Mouse (Mus musculus) G1E (cell line): ENCODE measurements around the gene Prkcz. TPM values are rescaled to one million over a fixed set of nuclear protein-coding genes. Genes with fewer than 3 reads are reported as not detected.

Experiments
- ATAC-seq: 2 replicates; pipeline ENCODE4 v1.8.0; 2016; ENCODE audit warnings: mild to moderate bottlenecking; ENCODE audit not compliant: insufficient number of reproducible peaks, poor library complexity, low FRiP score, severe bottlenecking; ENCODE audit errors: extremely low read depth
- DNase-seq: peaks from one replicate; pipeline ENCODE4 v3.0.0; 2012; ENCODE audit warnings: low spot score
- H3K27me3 ChIP-seq: 2 replicates; pipeline ENCODE4 v1.6.1; 2012; ENCODE audit warnings: mild to moderate bottlenecking, low read length, inconsistent platforms; ENCODE audit not compliant: insufficient read depth
- H3K36me3 ChIP-seq: replicated peaks from 2 replicates; pipeline ENCODE3; 2012; ENCODE audit warnings: mild to moderate bottlenecking, inconsistent platforms
- H3K4me1 ChIP-seq: 2 replicates; pipeline ENCODE4 v1.6.1; 2012; ENCODE audit warnings: low read depth, low read length, inconsistent platforms, mixed read lengths; ENCODE audit not compliant: insufficient read depth
- H3K4me3 ChIP-seq: 2 replicates; pipeline ENCODE4 v1.5.1; 2012; ENCODE audit warnings: low read depth, mild to moderate bottlenecking, inconsistent platforms, low read length, moderate library complexity, mixed read lengths
- H3K9me3 ChIP-seq: replicated peaks from 2 replicates; pipeline ENCODE4 v1.6.1; 2012; ENCODE audit warnings: inconsistent platforms
- CTCF ChIP-seq: IDR thresholded peaks from 2 replicates; pipeline ENCODE4 v1.5.1; 2012; ENCODE audit warnings: low read depth, low read length, inconsistent platforms, mixed read lengths
- GATA1 ChIP-seq: IDR thresholded peaks from 2 replicates; pipeline ENCODE4 v1.6.1; 2012; ENCODE audit warnings: borderline replicate concordance, low read length, inconsistent platforms, mixed read lengths
- GATA2 ChIP-seq: IDR thresholded peaks from 2 replicates; pipeline ENCODE4 v1.6.1; 2012; ENCODE audit warnings: low read depth, low read length, inconsistent platforms, borderline replicate concordance
- POLR2AphosphoS5 ChIP-seq: IDR thresholded peaks from 2 replicates; pipeline ENCODE4 v1.6.1; 2012; ENCODE audit warnings: low read depth, low read length, inconsistent platforms; ENCODE audit not compliant: insufficient replicate concordance
- TAL1 ChIP-seq: conservative IDR thresholded peaks from 2 replicates; pipeline ENCODE4 v1.6.1; 2012; ENCODE audit warnings: low read depth, low read length, inconsistent platforms, mixed read lengths
- polyA plus RNA-seq: library from polyadenylated mRNA; stranded (reverse); fragments of >175 nt; gene quantifications from 2 replicates; pipeline ENCODE4 v1.2.3, GENCODE M21; 2012
- total RNA-seq, 2 experiments: library from RNA; stranded (forward) in 1 of 2; stranded (reverse) in 1 of 2; fragments of 200-1000 nt in 1 of 2; fragments of >200 nt in 1 of 2; fragmentation: Nextera tagmentation in 1 of 2; gene quantifications; 2 replicates each; pipeline ENCODE4 v1.2.3; 2014 to 2017

Prkcz gene
- total and polyA plus RNA-seq, 3 experiments: 0.55 TPM; not detected in 2

DNA sequence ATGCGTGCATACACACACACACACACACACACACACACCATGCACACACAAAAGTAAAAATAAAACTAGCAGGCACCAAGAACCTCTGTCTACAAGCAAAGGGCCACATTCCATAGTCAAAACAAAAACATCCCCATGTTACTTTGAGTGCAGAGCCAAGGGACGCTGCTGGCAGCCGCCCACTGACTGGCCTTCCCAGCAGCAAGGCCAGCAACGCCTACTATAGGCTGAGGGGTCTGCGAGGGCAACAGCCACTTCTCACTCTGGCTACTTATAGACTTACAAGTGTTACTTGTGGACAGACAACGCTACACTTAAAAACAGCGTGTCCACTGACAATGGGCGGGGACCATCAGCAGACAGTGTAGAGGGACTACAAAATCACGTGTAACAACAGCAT lies 146.0 kb downstream of the Prkcz start:
- Histone ChIP-seq H3K9me3 (no peaks in the 10 kb centered on the region), H3K4me3 (no peak overlapping the region), H3K4me1 (peaks cover 49% of the 10 kb centered on the region), H3K36me3 (peaks cover 95% of the 10 kb centered on the region), H3K27me3 (peaks cover 2% of the 10 kb centered on the region; the same call in 1 of the 2 replicates)
- ATAC-seq (no peak), DNase-seq (no peak)
- TF ChIP-seq POLR2AphosphoS5 (no peak), TAL1 (no peak), GATA2 (no peak), CTCF (no peak), GATA1 (no peak)

DNA sequence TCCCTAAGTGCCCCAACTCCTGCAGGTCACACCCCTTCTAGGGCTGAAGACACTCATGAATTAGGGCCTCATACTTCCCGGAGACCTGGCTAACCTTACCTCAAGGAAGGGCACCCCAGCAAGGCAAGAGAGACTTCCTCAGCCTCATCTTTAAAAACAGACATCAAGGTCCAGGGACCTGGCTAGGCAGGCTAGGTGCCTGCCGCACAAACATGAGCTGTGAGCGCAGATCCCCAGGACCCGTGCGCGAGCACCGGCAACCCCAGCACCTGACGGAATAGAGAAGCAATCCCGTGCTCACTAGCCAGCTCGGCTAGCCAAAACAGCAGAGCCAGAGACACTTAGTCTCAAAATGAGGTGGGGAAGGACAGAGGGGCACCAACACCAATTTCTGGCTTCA lies 146.4 kb downstream of the Prkcz start:
- H3K9me3 ChIP-seq: no peaks in the 10 kb centered on the region
- H3K4me1 ChIP-seq: peaks cover 45% of the 10 kb centered on the region
- peaks cover 96% of the 10 kb centered on the region for H3K36me3 ChIP-seq
- H3K4me3 ChIP-seq: no peak overlapping the region
- no peak for TF ChIP-seq CTCF
- TF ChIP-seq POLR2AphosphoS5: no peak
- TF ChIP-seq TAL1: no peak
- TF ChIP-seq GATA2: no peak
- TF ChIP-seq GATA1: no peak
- ATAC-seq: no peak
- H3K27me3 ChIP-seq: no peaks in the 10 kb centered on the region
- DNase-seq: no peak

DNA sequence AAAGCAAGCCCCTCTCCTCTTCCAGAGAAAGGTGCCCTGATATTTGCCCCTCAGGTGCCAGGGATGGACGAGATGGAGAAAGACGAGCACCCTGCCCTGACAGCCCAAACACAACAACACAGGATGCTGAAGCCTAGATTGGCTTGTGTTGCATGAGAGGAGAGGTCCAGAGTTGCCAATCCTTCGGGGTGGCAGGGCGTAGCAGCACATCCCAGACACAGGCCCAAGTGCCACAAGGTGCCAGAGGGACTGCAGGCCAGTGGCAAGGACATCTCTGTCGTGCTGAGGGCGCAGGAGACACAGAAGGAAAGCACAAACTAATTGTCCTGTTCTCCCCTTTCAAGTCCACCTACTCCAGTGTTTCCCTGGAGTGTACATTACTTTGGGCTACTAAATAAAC lies 147.0 kb downstream of the Prkcz start:
- H3K27me3 ChIP-seq: no peaks in the 10 kb centered on the region
- no peak for ATAC-seq
- peaks cover 96% of the 10 kb centered on the region for H3K36me3 ChIP-seq

DNA sequence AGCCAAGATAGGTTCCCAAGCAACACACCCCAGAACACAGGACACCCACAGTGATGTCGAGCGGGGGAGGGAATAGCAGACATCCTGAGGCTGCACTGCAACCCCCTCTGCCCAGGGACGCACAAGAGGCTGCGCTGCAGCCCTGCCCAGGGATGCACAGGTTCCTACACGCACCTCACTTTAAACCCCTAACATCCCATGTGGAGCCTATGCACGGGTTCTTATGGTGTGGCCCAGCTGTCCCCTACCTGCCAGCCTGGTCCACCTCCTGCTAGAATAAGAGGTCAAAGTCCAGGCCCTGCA lies 147.5 kb downstream of the Prkcz start:
- Histone ChIP-seq H3K36me3 (peaks cover 96% of the 10 kb centered on the region), H3K27me3 (no peaks in the 10 kb centered on the region), H3K9me3 (no peaks in the 10 kb centered on the region), H3K4me3 (no peak overlapping the region), H3K4me1 (peaks cover 36% of the 10 kb centered on the region)
- DNase-seq: no peak
- TF ChIP-seq GATA1: no peak
- no peak for TF ChIP-seq TAL1
- TF ChIP-seq POLR2AphosphoS5: no peak
- TF ChIP-seq CTCF: no peak
- no peak for TF ChIP-seq GATA2
- no peak for ATAC-seq

More for the DNA sequence above, 147.0 kb downstream of the Prkcz start:
- TF ChIP-seq GATA1: no peak
- TF ChIP-seq POLR2AphosphoS5: no peak
- TF ChIP-seq TAL1: no peak
- no peak for TF ChIP-seq CTCF
- no peak for TF ChIP-seq GATA2
- Histone ChIP-seq H3K4me1 (peaks cover 39% of the 10 kb centered on the region), H3K4me3 (no peak overlapping the region), H3K9me3 (no peaks in the 10 kb centered on the region)
- DNase-seq: no peak

DNA sequence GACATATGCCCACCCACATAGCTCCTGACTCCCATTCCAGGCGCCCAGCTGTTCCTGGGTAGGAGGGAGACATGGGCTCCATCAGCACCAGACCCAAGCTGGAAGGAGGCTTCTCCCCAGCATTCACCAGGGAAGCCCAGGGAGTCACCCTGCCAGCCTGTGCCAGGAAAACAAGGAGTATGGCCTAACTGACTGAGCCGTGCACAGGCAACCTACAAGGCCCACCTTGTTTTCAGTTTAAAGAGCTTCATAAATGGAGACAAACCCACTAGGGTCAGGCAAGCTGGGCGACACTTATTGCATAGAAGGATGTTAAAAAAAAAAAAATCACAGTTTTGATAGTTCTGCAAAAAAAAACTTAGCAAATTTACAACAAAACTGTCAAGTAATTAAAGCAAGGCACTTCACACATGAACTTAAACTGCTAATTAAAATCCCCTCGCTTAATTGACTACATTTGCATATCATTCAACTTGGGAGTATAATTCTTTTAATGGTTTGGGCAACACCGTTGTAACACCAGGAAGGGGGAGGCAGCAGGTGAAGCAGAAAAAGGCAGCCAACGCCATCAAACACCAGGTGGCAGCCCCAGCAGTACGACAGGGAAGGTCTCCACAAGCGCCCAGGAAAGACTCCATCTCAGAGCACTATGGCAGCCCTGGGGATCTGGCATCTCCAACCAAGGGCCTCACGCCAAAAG lies 148.0 kb downstream of the Prkcz start:
- DNase-seq: no peak
- Histone ChIP-seq H3K36me3 (peaks cover 96% of the 10 kb centered on the region), H3K27me3 (no peaks in the 10 kb centered on the region), H3K4me1 (peaks cover 37% of the 10 kb centered on the region), H3K9me3 (no peaks in the 10 kb centered on the region), H3K4me3 (no peak overlapping the region)
- ATAC-seq: no peak
- no peak for TF ChIP-seq CTCF
- TF ChIP-seq GATA1: no peak
- TF ChIP-seq TAL1: no peak
- no peak for TF ChIP-seq POLR2AphosphoS5
- no peak for TF ChIP-seq GATA2

Other genes with a start within 250 kb of the Prkcz start
- gene Ski, start 138.8 kb downstream of the Prkcz start, total RNA-seq (2014; fragmentation: Nextera tagmentation): 58.4 and 67.3 TPM in 2 replicates
- 15.3 and 16.9 TPM in 2 replicates for gene Ski, start 138.8 kb downstream of the Prkcz start, total RNA-seq (2017)
- gene Ski, start 138.8 kb downstream of the Prkcz start, polyA plus RNA-seq: 40.7 and 42.4 TPM in 2 replicates
- gene Faap20, start 111.6 kb downstream of the Prkcz start, total RNA-seq (2014; fragmentation: Nextera tagmentation): 24.4 and 24.9 TPM in 2 replicates
- gene Faap20, start 111.6 kb downstream of the Prkcz start, total RNA-seq (2017): 23.5 and 29.3 TPM in 2 replicates
- 43.5 and 45.5 TPM in 2 replicates for gene Faap20, start 111.6 kb downstream of the Prkcz start, polyA plus RNA-seq
- not detected in 2 replicates for gene Gabrd, start 36.8 kb upstream of the Prkcz start, total RNA-seq (2014; fragmentation: Nextera tagmentation)
- not detected in 2 replicates for gene Gabrd, start 36.8 kb upstream of the Prkcz start, total RNA-seq (2017)
- not detected in 2 replicates for gene Gabrd, start 36.8 kb upstream of the Prkcz start, polyA plus RNA-seq
- not detected in 2 replicates for gene Cfap74, start 47.8 kb upstream of the Prkcz start, total RNA-seq (2014; fragmentation: Nextera tagmentation)
- gene Cfap74, start 47.8 kb upstream of the Prkcz start, total RNA-seq (2017): 0.06 and 0.11 TPM in 2 replicates
- not detected in 2 replicates for gene Cfap74, start 47.8 kb upstream of the Prkcz start, polyA plus RNA-seq
- not detected in 2 replicates for gene Tmem52, start 107.8 kb upstream of the Prkcz start, total RNA-seq (2014; fragmentation: Nextera tagmentation)
- 0.16 TPM in 1 of 2 replicates, not detected in the other for gene Tmem52, start 107.8 kb upstream of the Prkcz start, total RNA-seq (2017)
- not detected in 2 replicates for gene Tmem52, start 107.8 kb upstream of the Prkcz start, polyA plus RNA-seq
- 604 and 614 TPM in 2 replicates for gene Gnb1, start 130.0 kb upstream of the Prkcz start, total RNA-seq (2014; fragmentation: Nextera tagmentation)
- 94.3 and 136 TPM in 2 replicates for gene Gnb1, start 130.0 kb upstream of the Prkcz start, total RNA-seq (2017)
- 43.2 and 50.9 TPM in 2 replicates for gene Gnb1, start 130.0 kb upstream of the Prkcz start, polyA plus RNA-seq
- gene Nadk, start 201.0 kb upstream of the Prkcz start, total RNA-seq (2014; fragmentation: Nextera tagmentation): 50.4 and 61.6 TPM in 2 replicates
- gene Nadk, start 201.0 kb upstream of the Prkcz start, total RNA-seq (2017): 67.5 and 76.3 TPM in 2 replicates
- gene Nadk, start 201.0 kb upstream of the Prkcz start, polyA plus RNA-seq: 49.5 and 58.4 TPM in 2 replicates
- gene Slc35e2, start 240.1 kb upstream of the Prkcz start, total RNA-seq (2014; fragmentation: Nextera tagmentation): 34.4 and 41.1 TPM in 2 replicates
- gene Slc35e2, start 240.1 kb upstream of the Prkcz start, total RNA-seq (2017): 20.3 and 23.3 TPM in 2 replicates
- gene Slc35e2, start 240.1 kb upstream of the Prkcz start, polyA plus RNA-seq: 2.0 and 2.3 TPM in 2 replicates